Mouse (Mus musculus) olfactory bulb, adult 2 months (tissue): ENCODE measurements around the gene Sp6.

ENCODE experiments used
- CTCF ChIP-seq: fragments of 200-500 bp; IDR thresholded peaks from 2 replicates; pipeline ENCODE4 v1.5.1; 2012; ENCODE audit warnings: low read depth, mild to moderate bottlenecking, low read length, moderate library complexity; ENCODE audit not compliant: insufficient read depth
- POLR2A ChIP-seq: fragments of 200-500 bp; IDR thresholded peaks from 2 replicates; pipeline ENCODE4 v1.6.1; 2012; ENCODE audit warnings: mild to moderate bottlenecking, low read depth, low read length, moderate library complexity; ENCODE audit not compliant: insufficient read depth

- no peak for TF ChIP-seq CTCF
- TF ChIP-seq POLR2A: no peak
These were observed 31.7 kb downstream of the Sp6 start for GRCm38 (mm10) chr11:97044902-97045301.
